Mouse (Mus musculus) heart, postnatal 4 days (tissue): Measurements from ENCODE around the gene Hist2h2aa1. TPM values are rescaled to one million over a fixed set of nuclear protein-coding genes. Genes with fewer than 3 reads are reported as not detected.
"Not testable (repeated sequence)": the region's sequence is repeated elsewhere in the genome, so short reads cannot be mapped to it uniquely, and the experiment has no call there.

Experiments used
- DNase-seq: peaks from one replicate; pipeline ENCODE4 v3.0.0; 2021
- microRNA-seq, 2 experiments: library from miRNA; unstranded; fragments of <30 nt; microRNA quantifications; one replicate each; pipeline ENCODE4 v1.2.0; 2021 to 2022
- total RNA-seq, 2 experiments: library from RNA; stranded (reverse); gene quantifications; 2 replicates each; pipeline ENCODE4 v1.2.3; 2021

Hist2h2aa1 gene
- total RNA-seq, 2 experiments from 2014 or later = 26.8 to 30.1 TPM

- DNase-seq = no peak
Measured at GRCm38 (mm10) chr3:96280660-96281059, 35.4 kb downstream of the Hist2h2aa1 start.

DNA sequence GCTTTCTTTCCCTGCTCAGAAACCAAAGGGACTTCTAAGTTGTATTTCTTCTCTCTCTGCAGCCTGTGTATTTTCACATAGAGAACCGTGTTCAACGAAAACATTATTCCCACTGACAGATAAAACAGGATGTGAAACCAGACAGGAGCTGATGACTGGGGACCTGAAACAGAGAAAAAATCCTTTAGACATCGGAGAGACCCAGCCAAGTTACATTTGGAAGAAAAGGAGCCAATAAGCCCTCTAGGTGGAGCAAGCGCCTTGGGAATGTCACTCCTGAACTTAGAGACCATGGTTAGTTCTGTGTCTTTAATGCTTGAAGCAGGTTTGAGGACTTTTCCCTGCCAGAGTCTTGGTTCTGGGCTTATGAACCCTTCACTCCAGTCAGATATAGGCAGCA is 39.2 kb downstream of the Hist2h2aa1 start:
- peak; percentile 41 for DNase-seq

GRCm38 (mm10) chr3:96287334-96287733 is 42.0 kb downstream of the Hist2h2aa1 start:
- not testable (repeated sequence) for DNase-seq

GRCm38 (mm10) chr3:96289201-96289600 is 43.9 kb downstream of the Hist2h2aa1 start:
- no peak for DNase-seq

- DNase-seq = not testable (repeated sequence)
Measured at GRCm38 (mm10) chr3:96290727-96291126, 45.4 kb downstream of the Hist2h2aa1 start.

DNA sequence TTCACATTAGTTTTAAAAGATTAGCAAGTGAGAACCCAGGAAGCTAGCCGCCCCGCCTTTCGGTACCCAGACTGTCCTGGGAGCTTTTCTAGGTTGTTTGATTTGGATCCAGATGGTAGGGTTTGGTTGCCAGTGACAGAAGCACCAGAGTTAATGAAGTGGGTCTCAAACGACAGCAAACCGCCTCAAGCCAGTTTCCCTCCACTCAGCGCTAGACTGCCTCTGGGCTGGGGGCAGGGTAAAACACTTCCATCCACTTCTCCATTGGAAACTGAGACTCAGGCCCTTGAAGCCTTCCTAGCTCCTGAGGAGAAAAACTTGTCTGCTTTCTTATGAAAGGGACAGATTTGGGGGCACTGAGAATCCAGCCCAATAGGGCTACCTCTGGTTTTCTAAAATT is 47.3 kb downstream of the Hist2h2aa1 start:
- no peak for DNase-seq

GRCm38 (mm10) chr3:96293368-96293767 is 48.1 kb downstream of the Hist2h2aa1 start:
- DNase-seq = no peak

GRCm38 (mm10) chr3:96293787-96294186 is 48.5 kb downstream of the Hist2h2aa1 start, which contains the start of gene Fcgr1:
Fcgr1 (minus strand) TSS chr3:96293969.
- no peak for DNase-seq

Small RNAs within 50 kb of the gene (microRNA-seq; reads per million reads assigned to microRNA genes)
- gene Gm44492 (0 to 0.20 reads per million in 2 experiments), gene Gm47311 (0 reads per million in 2 experiments), gene Gm47313 (0 reads per million in 2 experiments)

Other genes starting within 250 kb of the Hist2h2aa1 start
- gene Plekho1, start 249.5 kb upstream of the Hist2h2aa1 start, total RNA-seq = 100 to 1,000 TPM; 141 to 164 TPM
- 10 to 100 TPM; 33.7 to 34.5 TPM for gene Vps45, start 187.0 kb upstream of the Hist2h2aa1 start, total RNA-seq
- 10 to 100 TPM; 45.7 to 47.4 TPM for gene Otud7b, start 141.0 kb upstream of the Hist2h2aa1 start, total RNA-seq
- 1 to 10 TPM; 4.2 to 4.6 TPM for gene Mtmr11, start 83.5 kb upstream of the Hist2h2aa1 start, total RNA-seq
- gene Sf3b4, start 73.2 kb upstream of the Hist2h2aa1 start, total RNA-seq = 10 to 100 TPM; 34.1 to 36.8 TPM
- 10 to 100 TPM; 19.3 to 20.6 TPM for gene Sv2a, start 64.3 kb upstream of the Hist2h2aa1 start, total RNA-seq
- 10 to 100 TPM; 18.8 to 20.9 TPM for gene Bola1, start 25.8 kb upstream of the Hist2h2aa1 start, total RNA-seq
- 10 to 100 TPM; 25.5 to 29.9 TPM for gene Hist2h2ab, start 25.6 kb upstream of the Hist2h2aa1 start, total RNA-seq
- gene Hist2h2ac, start 24.6 kb upstream of the Hist2h2aa1 start, total RNA-seq = 100 to 1,000 TPM; 205 to 211 TPM
- 1 to 10 TPM; 5.7 to 5.8 TPM for gene Hist2h2be, start 24.4 kb upstream of the Hist2h2aa1 start, total RNA-seq
- 100 to 1,000 TPM; 209 to 211 TPM for gene Hist2h3c2, start 6.4 kb upstream of the Hist2h2aa1 start, total RNA-seq
- gene Hist2h2aa2, start 5.2 kb upstream of the Hist2h2aa1 start, total RNA-seq = 1,000 to 10,000 TPM; 1,222 to 1,254 TPM
- gene Hist2h3c1, start 1.2 kb downstream of the Hist2h2aa1 start, total RNA-seq = under 1 TPM; 0.16 to 0.81 TPM
- gene Hist2h4, start 17.8 kb downstream of the Hist2h2aa1 start, total RNA-seq = 10 to 100 TPM; 81.1 to 87.3 TPM
- gene Hist2h3b, start 23.2 kb downstream of the Hist2h2aa1 start, total RNA-seq = 100 to 1,000 TPM; 856 to 901 TPM
- 100 to 1,000 TPM; 767 to 799 TPM for gene Hist2h2bb, start 24.3 kb downstream of the Hist2h2aa1 start, total RNA-seq
- gene Fcgr1, start 48.5 kb downstream of the Hist2h2aa1 start, total RNA-seq = under 1 TPM; 0.57 to 0.70 TPM
- gene BC107364, start 206.8 kb downstream of the Hist2h2aa1 start, total RNA-seq = under 1 TPM in 1 of 2 experiments, not detected in 1; 0.50 TPM